Mouse (Mus musculus) cerebellum, postnatal 10 days (tissue): ENCODE measurements around the gene Relt.

ENCODE experiments used
- DNase-seq, 2 experiments: peaks; one replicate each; pipeline ENCODE4 v3.0.0; 2021; ENCODE audit warnings: mixed read lengths in 2 of 2

Relt gene

GRCm38 (mm10) chr7:100862828-100863638 is at the start of gene Relt:
Gene Relt, minus strand, starts transcription at chr7:100863446.
- peak; percentile 99 for DNase-seq

GRCm38 (mm10) chr7:100911791-100912190 is 48.5 kb upstream of the Relt start:
- no peak for DNase-seq

- no peak for DNase-seq
Observed at GRCm38 (mm10) chr7:100911246-100911770, 48.1 kb upstream of the Relt start.

- DNase-seq, result peak; percentile 55 to 63
Observed at GRCm38 (mm10) chr7:100908567-100908966, 45.3 kb upstream of the Relt start.

- peak in 1 of 2 experiments; percentile 46 for DNase-seq
Observed at GRCm38 (mm10) chr7:100908061-100908460, 44.8 kb upstream of the Relt start.

GRCm38 (mm10) chr7:100907231-100907630 is 44.0 kb upstream of the Relt start:
- peak; percentile 88 to 91 for DNase-seq

GRCm38 (mm10) chr7:100906029-100906789 is 43.0 kb upstream of the Relt start:
- DNase-seq, result peak; percentile 63 to 77

- DNase-seq, result peak in 1 of 2 experiments; percentile 42
Observed at GRCm38 (mm10) chr7:100905037-100905436, 41.8 kb upstream of the Relt start.

GRCm38 (mm10) chr7:100904612-100905011 is 41.4 kb upstream of the Relt start:
- no peak for DNase-seq

GRCm38 (mm10) chr7:100902451-100903137 is 39.3 kb upstream of the Relt start:
- DNase-seq, result peak in 1 of 2 experiments; percentile 57

GRCm38 (mm10) chr7:100897828-100898227 is 34.6 kb upstream of the Relt start:
- DNase-seq, result no peak

- DNase-seq, result peak in 1 of 2 experiments; percentile 35
Observed at GRCm38 (mm10) chr7:100894833-100895226, 31.6 kb upstream of the Relt start.

- peak; percentile 53 to 59 for DNase-seq
Observed at GRCm38 (mm10) chr7:100894057-100894832, 31.0 kb upstream of the Relt start.

- peak; percentile 65 to 70 for DNase-seq
Observed at GRCm38 (mm10) chr7:100893249-100894056, 30.2 kb upstream of the Relt start.

GRCm38 (mm10) chr7:100886535-100886934 is 23.3 kb upstream of the Relt start:
- DNase-seq, result peak; percentile 72 to 80

GRCm38 (mm10) chr7:100884460-100884859 is 21.2 kb upstream of the Relt start:
- no peak for DNase-seq

GRCm38 (mm10) chr7:100881950-100882349 is 18.7 kb upstream of the Relt start:
- no peak for DNase-seq

- no peak for DNase-seq
Observed at GRCm38 (mm10) chr7:100881531-100881930, 18.3 kb upstream of the Relt start.

- DNase-seq, result peak; percentile 75 to 81
Observed at GRCm38 (mm10) chr7:100879595-100879994, 16.3 kb upstream of the Relt start.

- no peak for DNase-seq
Observed at GRCm38 (mm10) chr7:100876771-100877170, 13.5 kb upstream of the Relt start.

GRCm38 (mm10) chr7:100876293-100876692 is 13.0 kb upstream of the Relt start:
- no peak for DNase-seq
